Mouse (Mus musculus): ENCODE measurements around the gene Diexf.

The Diexf gene

GRCm38 (mm10) chr1:193042760-193043295, 87.2 kb downstream of the Diexf start:
- in situ Hi-C loops (cut with MboI; ENCODE audit: low pct_unique_long_range_greater_than_20kb in 1 of 2, low sequenced_read_pairs in 2 of 2, unreplicated experiment in 1 of 2) = no loop called here
